Mouse (Mus musculus) ES-E14 (cell line): Measurements from ENCODE around the gene Sh3bp2. TPM values are rescaled to one million over a fixed set of nuclear protein-coding genes. Genes with fewer than 3 reads are reported as not detected.

Experiments used
- DNase-seq: peaks from one replicate; pipeline ENCODE4 v3.0.0-alpha.2; 2013; ENCODE audit warnings: low read depth, low spot score
- H3K27ac ChIP-seq: 2 replicates; pipeline ENCODE4 v1.5.1; 2012; ENCODE audit warnings: low read depth, mild to moderate bottlenecking, low read length, moderate library complexity, mixed read lengths; ENCODE audit not compliant: poor library complexity, insufficient read depth, severe bottlenecking
- H3K36me3 ChIP-seq: 2 replicates; pipeline ENCODE4 v1.6.1; 2012; ENCODE audit warnings: mild to moderate bottlenecking, low read length, moderate library complexity, mixed read lengths; ENCODE audit not compliant: control insufficient read depth, poor library complexity, insufficient read depth, severe bottlenecking
- H3K4me1 ChIP-seq, 2 experiments: fragments of 150-350 bp in 1 of 2; sonication (generic) in 1 of 2; 2 replicates each; pipeline ENCODE4 v1.6.1; 2012; ENCODE audit warnings: low read length in 2 of 2, mild to moderate bottlenecking in 1 of 2, mixed read lengths in 1 of 2; ENCODE audit not compliant: control insufficient read depth in 2 of 2, insufficient read depth in 2 of 2, poor library complexity in 1 of 2
- H3K4me3 ChIP-seq, 2 experiments: fragments of 150-350 bp in 1 of 2; sonication (generic) in 1 of 2; 2 replicates each; pipeline ENCODE4 v1.5.1; 2012; ENCODE audit warnings: low read length in 2 of 2, low read depth in 1 of 2, mild to moderate bottlenecking in 1 of 2, mixed read lengths in 1 of 2; ENCODE audit not compliant: insufficient read depth in 1 of 2, poor library complexity in 1 of 2, severe bottlenecking in 1 of 2
- H3K9ac ChIP-seq: 2 replicates; pipeline ENCODE4 v1.6.1; 2012; ENCODE audit warnings: low read depth, mild to moderate bottlenecking, low read length, mixed read lengths; ENCODE audit not compliant: poor library complexity, insufficient read depth, severe bottlenecking
- H3K9me3 ChIP-seq: fragments of 150-350 bp; sonication (generic); 2 replicates; pipeline ENCODE4 v1.6.1; 2012; ENCODE audit warnings: low read depth, mild to moderate bottlenecking, low read length; ENCODE audit not compliant: control insufficient read depth, insufficient read depth
- CHD2 ChIP-seq: IDR thresholded peaks from 2 replicates; pipeline ENCODE4 v1.6.1; 2014; ENCODE audit warnings: mild to moderate bottlenecking, low read depth, low read length, inconsistent platforms
- HCFC1 ChIP-seq: IDR thresholded peaks from 2 replicates; pipeline ENCODE4 v1.6.1; 2012; ENCODE audit warnings: low read length, inconsistent platforms, borderline replicate concordance; ENCODE audit not compliant: insufficient read depth
- MAFK ChIP-seq: IDR thresholded peaks from 2 replicates; pipeline ENCODE4 v1.6.1; 2014; ENCODE audit warnings: mild to moderate bottlenecking, low read depth, low read length, inconsistent platforms; ENCODE audit not compliant: insufficient read depth
- ZC3H11A ChIP-seq: IDR thresholded peaks from 2 replicates; pipeline ENCODE4 v1.6.1; 2012; ENCODE audit warnings: low read depth, mild to moderate bottlenecking, inconsistent platforms, low read length, borderline replicate concordance
- ZNF384 ChIP-seq: IDR thresholded peaks from 2 replicates; pipeline ENCODE4 v1.6.1; 2012; ENCODE audit warnings: low read depth, low read length, inconsistent platforms
- in situ Hi-C, 2 experiments: fragments of 600-800 bp; cut with MboI; formaldehyde crosslinking; loops; one replicate each; pipeline ENCODE4 v1.15.1; 2025; ENCODE audit warnings: low sequenced_read_pairs in 2 of 2, inconsistent platforms in 1 of 2; ENCODE audit not compliant: unreplicated experiment in 2 of 2
- total RNA-seq: library from RNA; depleted of rRNA; stranded (reverse); fragments of 300-350 nt; gene quantifications from 2 replicates; pipeline ENCODE4 v1.2.3, GENCODE M21; 2012; rRNA removed

The Sh3bp2 gene
- total RNA-seq = 2.4 and 3.4 TPM in 2 replicates

GRCm38 (mm10) chr5:34525663-34526476, at the start of gene Sh3bp2:
Gene Sh3bp2 (plus strand): TSS chr5:34525838.
- in situ Hi-C loops = no loop called here
- no peak within 1 kb of the TSS for H3K27ac ChIP-seq
- peak within 1 kb of the TSS; percentile 82 for H3K9ac ChIP-seq
- 0 out of 4 replicates have a peak, but pooled peaks cover 0 to 6% of the 10 kb centered on the region in 2 experiments for H3K4me1 ChIP-seq
- H3K9me3 ChIP-seq = no peaks in the 10 kb centered on the region
- no peaks in the 10 kb centered on the region for H3K36me3 ChIP-seq
- DNase-seq = peak; percentile 93
- TF ChIP-seq MAFK (no peak), HCFC1 (no peak), CHD2 (no peak), ZC3H11A (no peak)
- peak within 1 kb of the TSS; percentile 79 to 86 for H3K4me3 ChIP-seq

DNA sequence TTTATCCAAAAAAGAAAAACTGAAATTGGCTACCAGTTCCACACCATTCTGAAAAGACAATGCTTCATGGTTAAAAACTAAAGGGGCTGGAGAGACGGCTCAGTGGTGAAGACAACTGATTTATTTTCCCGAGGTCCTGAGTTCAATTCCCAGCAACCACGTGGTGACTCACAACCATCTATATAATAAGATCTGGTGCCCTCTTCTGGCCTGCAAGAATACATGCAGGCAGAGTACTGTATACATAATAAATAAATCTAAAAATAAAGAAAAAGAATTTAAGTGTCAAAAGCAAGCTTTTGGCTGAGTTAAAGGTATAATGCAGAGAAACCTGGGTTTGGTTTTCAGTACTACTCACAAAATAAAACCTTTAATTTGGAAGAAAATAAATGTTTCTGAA, 44.7 kb upstream of the Sh3bp2 start:
- no peak overlapping the region for H3K27ac ChIP-seq
- no peak overlapping the region for H3K4me3 ChIP-seq
- no peak overlapping the region for H3K9ac ChIP-seq
- TF ChIP-seq MAFK (no peak), HCFC1 (no peak), ZC3H11A (no peak), CHD2 (no peak), ZNF384 (no peak)
- in situ Hi-C loops = no loop called here
- H3K36me3 ChIP-seq = peaks cover 7% of the 10 kb centered on the region
- DNase-seq = peak; percentile 12
- no peaks in the 10 kb centered on the region for H3K4me1 ChIP-seq
- H3K9me3 ChIP-seq = no peaks in the 10 kb centered on the region

- no peaks in the 10 kb centered on the region for H3K4me1 ChIP-seq
- H3K9ac ChIP-seq = no peak overlapping the region
- H3K36me3 ChIP-seq = peaks cover 7% of the 10 kb centered on the region; the same call in 1 of the 2 replicates
- H3K4me3 ChIP-seq = no peak overlapping the region
- DNase-seq = no peak
- no peak for TF ChIP-seq ZNF384
- no peak for TF ChIP-seq MAFK
- no peak for TF ChIP-seq ZC3H11A
- no peak for TF ChIP-seq CHD2
- TF ChIP-seq HCFC1 = no peak
- in situ Hi-C loops = no loop called here
- no peak overlapping the region for H3K27ac ChIP-seq
- H3K9me3 ChIP-seq = no peaks in the 10 kb centered on the region
Measured at GRCm38 (mm10) chr5:34485731-34486130, 39.9 kb upstream of the Sh3bp2 start.

- H3K4me3 ChIP-seq = no peak overlapping the region
- no peaks in the 10 kb centered on the region for H3K9me3 ChIP-seq
- H3K4me1 ChIP-seq = no peaks in the 10 kb centered on the region
- no peak for DNase-seq
- H3K9ac ChIP-seq = no peak overlapping the region
- TF ChIP-seq ZNF384 (no peak), ZC3H11A (no peak), CHD2 (no peak), HCFC1 (no peak), MAFK (no peak)
- in situ Hi-C loops = no loop called here
- H3K27ac ChIP-seq = no peak overlapping the region
- H3K36me3 ChIP-seq = no peaks in the 10 kb centered on the region; the same call in 1 of the 2 replicates
Measured at GRCm38 (mm10) chr5:34487320-34488090, 38.1 kb upstream of the Sh3bp2 start.
